Mouse (Mus musculus) erythroid progenitor cell, adult 5-6 weeks (primary cell): ENCODE results near the gene Matn4. TPM values are rescaled to one million over a fixed set of nuclear protein-coding genes. Genes with fewer than 3 reads are reported as not detected.

ENCODE experiments used
- ATAC-seq: replicated peaks from 2 replicates; pipeline ENCODE4 v1.8.0; 2016; ENCODE audit warnings: moderate number of reproducible peaks, mild to moderate bottlenecking, moderate TSS enrichment, inconsistent platforms; ENCODE audit not compliant: poor library complexity, low FRiP score, severe bottlenecking
- total RNA-seq, 2 experiments: library from RNA; stranded (forward) in 1 of 2; stranded (reverse) in 1 of 2; fragments of 150-400 nt in 1 of 2; fragments of 186-747, 209-891 nt in 1 of 2; gene quantifications; 2 replicates each; pipeline versions ENCODE4 v1.2.3 to v1.2.4; 2015 to 2017; ENCODE audit warnings: low replicate concordance in 2 of 2

Matn4 gene
- total RNA-seq (2015; ENCODE audit: low replicate concordance) (not detected in 2 replicates), total RNA-seq (2017; ENCODE audit: low replicate concordance) (not detected in 2 replicates)

GRCm38 (mm10) chr2:164405060-164405459 is at the start of gene Matn4:
TSS of gene Matn4 (minus strand) at chr2:164405160.
- ATAC-seq, result no peak

DNA sequence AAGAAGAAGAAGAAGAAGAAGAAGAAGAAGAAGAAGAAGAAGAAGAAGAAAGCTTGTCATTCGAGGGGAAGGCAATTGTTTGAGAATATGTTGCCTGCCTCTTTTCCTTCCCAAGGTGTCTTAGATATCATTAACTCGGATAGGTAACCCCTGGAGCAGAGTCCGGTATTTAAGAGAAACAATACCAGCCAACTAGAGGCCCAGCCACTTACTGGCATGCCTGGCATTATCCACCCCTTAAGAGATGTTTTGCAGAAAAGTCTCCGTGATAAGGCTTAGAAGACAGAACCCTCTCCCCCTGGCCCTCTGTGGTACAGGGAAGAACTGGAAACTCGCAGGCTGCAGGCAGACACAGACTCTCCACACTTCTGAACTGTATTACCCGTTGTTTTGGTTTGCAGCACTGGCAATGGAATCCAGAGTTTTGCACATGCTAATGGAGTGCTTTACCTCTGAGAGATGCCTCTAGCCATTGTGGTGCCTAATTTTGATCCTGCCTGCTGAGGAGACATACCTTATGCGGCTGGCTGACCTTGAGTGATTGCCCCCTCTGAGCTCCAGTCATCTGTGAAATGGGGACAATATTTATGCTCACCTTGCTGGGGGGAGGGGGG is 49.0 kb upstream of the Matn4 start:
- no peak for ATAC-seq

GRCm38 (mm10) chr2:164453047-164453757 is 48.2 kb upstream of the Matn4 start:
- ATAC-seq, result no peak

DNA sequence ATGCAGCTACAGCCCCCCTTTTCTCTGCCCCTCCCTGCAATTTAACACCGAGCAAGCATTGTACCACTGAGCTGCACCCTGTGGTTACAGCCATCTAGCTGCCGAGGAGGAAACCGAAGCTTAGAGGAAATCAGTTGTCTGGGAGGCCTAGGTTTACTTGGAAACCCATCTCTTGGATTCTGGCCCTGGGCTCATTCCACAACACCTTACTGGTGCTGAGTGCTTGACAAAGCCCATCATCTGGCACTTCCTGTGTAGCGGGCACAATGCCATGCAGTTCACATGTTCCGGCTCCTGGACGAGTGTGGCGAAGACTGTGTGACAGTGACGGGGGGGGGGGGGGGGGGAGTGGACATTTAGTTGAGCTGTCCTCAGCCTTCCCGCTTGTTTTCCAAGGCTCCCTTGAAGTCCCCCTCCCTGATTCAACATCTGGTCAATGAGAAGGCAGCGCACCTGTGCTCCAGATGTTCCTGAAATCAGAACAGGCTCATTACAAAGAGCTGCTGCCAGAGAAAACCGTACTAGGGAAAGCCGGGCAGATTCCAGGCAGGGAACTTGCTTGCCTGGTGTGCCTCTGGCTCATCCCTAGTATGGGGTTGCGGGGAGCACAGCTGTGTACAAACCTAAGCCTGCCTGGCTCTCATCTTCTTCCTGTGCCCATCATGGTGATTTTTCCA is 47.2 kb upstream of the Matn4 start:
- no peak for ATAC-seq

DNA sequence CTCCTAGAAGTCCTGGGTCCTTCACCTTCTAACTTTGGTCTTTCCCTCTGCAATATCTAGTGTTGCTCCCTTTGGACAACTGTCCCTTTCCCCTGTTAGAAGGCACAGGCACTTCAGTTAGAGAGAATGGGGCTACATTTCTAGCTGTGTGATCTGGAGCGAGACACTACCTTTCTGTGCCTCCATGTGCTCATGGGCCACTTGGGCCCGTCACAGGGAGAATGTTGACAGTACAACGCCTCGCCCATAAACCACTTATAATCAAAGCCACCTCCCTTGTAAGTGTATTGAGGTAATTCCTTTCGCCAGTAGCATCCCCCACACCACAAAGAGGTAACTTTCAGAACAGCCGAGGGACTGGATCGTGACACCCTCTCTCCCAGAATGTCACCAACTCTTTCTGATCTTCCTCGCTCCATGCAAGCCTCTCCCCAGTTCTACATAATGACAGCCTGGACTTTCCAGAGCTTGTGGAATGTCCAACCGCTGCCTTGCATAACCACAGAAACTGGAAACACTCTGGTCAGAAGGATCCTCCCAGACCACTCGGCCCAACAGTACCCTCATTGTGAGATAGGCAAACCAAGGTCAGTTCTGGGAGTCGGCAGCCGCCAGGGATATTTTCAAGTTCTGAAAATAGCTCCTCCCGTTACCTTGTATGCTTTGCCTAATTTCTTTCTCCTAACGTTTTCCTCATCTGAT is 44.5 kb upstream of the Matn4 start:
- no peak for ATAC-seq

GRCm38 (mm10) chr2:164448921-164449320 is 44.0 kb upstream of the Matn4 start:
- no peak for ATAC-seq

- no peak for ATAC-seq
These were observed 43.2 kb upstream of the Matn4 start for GRCm38 (mm10) chr2:164448140-164448539.

DNA sequence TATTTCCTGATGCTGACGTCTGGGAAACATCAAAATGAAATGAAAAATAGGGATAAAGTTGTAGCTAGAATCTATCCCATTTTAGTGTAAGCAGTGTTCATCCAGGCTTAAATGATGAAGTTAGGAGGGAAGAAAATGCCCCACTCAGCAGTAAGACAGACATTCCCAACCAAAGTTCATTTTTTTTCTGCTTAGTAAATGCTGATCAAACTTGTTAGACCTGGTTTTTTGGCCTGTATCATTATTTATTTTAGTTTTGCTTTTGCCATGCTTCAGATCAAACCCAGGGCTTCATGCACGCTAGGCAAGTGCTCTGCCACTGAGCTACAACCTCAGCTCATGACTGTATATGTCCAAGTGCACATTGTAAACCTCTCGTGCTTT is 41.1 kb upstream of the Matn4 start:
- ATAC-seq, result no peak

GRCm38 (mm10) chr2:164445399-164446085 is 40.6 kb upstream of the Matn4 start:
- ATAC-seq, result no peak

DNA sequence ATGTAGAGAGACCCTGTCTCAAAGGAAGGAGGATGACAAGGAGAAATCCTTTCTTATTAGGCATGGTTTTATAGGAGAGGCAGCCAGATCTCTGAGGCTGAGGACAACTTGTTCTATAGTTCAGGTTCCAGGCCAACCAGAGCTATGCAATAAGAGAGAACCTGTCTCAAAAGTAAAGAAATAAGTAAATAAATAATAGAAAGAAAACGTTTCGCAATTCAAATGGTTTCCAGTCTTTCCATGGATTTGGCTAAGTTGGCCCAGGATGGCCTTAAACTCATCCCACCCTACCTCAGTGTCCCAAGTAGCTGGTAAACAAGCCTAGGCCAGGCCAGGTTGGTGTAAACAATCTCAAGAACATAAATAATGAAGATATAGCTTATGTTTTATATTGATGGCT is 39.7 kb upstream of the Matn4 start:
- ATAC-seq, result no peak

- no peak for ATAC-seq
These were observed 38.6 kb upstream of the Matn4 start, which contains the start of gene Sdc4 for GRCm38 (mm10) chr2:164443460-164444000. TSS of gene Sdc4 (minus strand) at chr2:164443887.

DNA sequence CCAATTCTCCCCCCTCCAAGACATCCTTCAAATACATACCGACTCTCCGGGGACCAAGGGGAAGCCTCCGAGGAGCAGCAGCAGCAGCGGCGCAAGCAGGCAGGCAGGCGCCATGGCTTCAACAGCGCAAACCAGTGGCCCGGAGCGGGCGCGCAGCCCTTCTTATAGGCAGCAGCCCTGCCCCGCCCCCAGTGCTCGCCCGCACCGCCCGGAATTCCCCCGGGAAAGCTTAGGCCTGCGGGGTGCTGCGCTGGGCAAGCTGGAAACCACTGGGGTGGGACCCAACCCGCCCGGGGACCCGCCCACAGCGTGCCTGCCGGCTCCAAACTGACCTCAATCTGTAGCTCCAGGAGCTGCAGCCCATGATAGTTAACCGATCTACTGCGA is 38.1 kb upstream of the Matn4 start:
- ATAC-seq, result no peak

- ATAC-seq, result no peak
These were observed 37.5 kb upstream of the Matn4 start for GRCm38 (mm10) chr2:164442315-164443050.

DNA sequence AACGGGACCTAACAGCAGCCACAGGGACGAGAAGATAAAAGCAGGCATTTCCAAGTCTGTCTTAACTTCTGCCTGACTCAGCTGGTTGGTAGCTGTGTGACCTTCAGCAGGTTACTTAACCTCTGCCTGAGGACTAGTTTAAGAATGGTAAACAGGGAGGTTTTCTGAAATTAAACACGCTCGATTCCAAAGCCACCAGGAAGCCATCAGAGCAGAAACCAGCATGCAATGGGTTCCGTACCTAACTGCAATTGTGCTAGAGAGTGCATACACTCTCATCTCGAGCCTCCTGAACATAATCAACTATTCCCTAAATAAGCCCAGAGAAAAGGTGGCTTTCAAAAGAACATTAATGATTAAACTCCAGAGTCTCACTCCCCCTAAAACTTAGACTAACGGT is 36.8 kb upstream of the Matn4 start:
- ATAC-seq, result no peak

- no peak for ATAC-seq
These were observed 36.2 kb upstream of the Matn4 start for GRCm38 (mm10) chr2:164441155-164441554.

GRCm38 (mm10) chr2:164440314-164440713 is 35.4 kb upstream of the Matn4 start:
- ATAC-seq, result no peak

DNA sequence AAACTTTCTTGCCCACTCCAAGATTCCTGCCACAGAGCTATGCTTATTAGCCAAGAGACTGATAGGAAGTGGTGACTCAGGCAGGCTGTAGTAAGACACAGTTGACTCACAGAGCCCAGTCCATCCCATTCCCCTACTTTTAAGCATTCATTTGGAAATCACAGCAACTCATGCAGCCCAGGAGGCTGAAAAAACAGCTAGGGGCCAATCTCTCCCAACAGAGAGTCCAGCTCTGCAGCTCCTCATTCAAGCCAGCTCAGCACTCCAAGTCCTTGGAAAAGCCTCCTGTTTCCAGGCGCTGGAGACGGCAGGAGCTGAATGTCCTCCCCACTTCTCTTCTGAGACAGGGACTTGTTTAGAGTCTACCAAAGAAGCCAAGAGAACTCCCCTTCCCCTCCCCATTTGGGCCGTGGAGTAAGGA is 34.1 kb upstream of the Matn4 start:
- no peak for ATAC-seq

GRCm38 (mm10) chr2:164438257-164438656 is 33.3 kb upstream of the Matn4 start:
- no peak for ATAC-seq

DNA sequence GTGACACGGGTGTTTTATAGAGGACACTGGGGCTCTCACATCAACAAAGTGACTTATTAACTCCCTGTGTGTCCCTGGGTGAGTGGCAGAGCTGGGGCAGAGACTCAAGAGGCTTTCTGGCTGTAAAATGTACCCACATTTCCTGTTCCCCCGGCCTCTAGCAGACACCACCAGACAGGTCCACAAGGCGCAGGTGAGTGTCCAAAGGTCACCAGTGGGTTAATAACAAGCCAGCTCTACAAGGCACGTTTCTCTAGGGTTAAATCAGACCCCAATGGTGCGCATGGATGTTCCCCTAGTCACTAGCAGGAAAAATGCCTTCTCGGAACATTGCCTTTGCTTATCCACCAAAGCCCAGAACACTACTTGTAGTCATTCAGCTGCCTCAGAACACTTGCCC is 32.8 kb upstream of the Matn4 start:
- no peak for ATAC-seq
